Mouse (Mus musculus): ENCODE data around the gene Figla.

DNA sequence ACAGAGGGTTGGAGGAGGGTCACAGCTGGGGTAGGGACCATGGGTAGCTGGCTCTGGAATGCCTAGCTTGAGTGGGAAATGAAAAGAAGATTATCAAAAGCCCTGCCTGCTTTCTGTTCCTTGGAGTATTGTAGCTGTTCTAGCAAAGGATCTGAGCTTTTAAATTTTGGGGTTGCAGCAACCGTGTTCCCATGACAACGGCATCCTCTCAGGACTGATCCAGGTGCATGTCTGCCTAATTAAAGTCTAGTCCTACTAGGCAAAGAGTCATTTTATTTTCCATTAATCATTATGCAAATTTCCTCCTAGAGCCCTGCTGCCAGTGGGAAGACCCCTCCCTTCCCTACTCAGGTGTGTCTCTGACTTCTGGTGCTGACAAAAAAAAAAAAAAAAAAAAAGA lies 46.7 kb downstream of the Figla start:
- TF ChIP-seq POLR2A (IDR thresholded peaks at IDR 0.05; ENCODE audit: control insufficient read depth, extremely low read depth, insufficient read depth, low read length, poor library complexity) (no peak), CTCF (IDR thresholded peaks at IDR 0.05; ENCODE audit: borderline replicate concordance, control insufficient read depth, extremely low read depth, insufficient read depth, low read length, poor library complexity) (no peak)
